Mouse (Mus musculus) myocyte (in vitro differentiated cells): ENCODE data around the gene Nsmce1. TPM values are rescaled to one million over a fixed set of nuclear protein-coding genes. Genes with fewer than 3 reads are reported as not detected.

Experiments used
- H3K27me3 ChIP-seq: one replicate; pipeline ENCODE4 v1.6.1; 2011; ENCODE audit not compliant: control insufficient read depth, insufficient read depth, insufficient read length
- H3K36me3 ChIP-seq: one replicate; pipeline ENCODE4 v1.6.1; 2011; ENCODE audit not compliant: control insufficient read depth, insufficient read depth
- H3K4me2 ChIP-seq: one replicate; pipeline ENCODE4 v1.6.1; 2011; ENCODE audit warnings: low read depth, control low read depth
- H3K4me3 ChIP-seq: one replicate; pipeline ENCODE4 v1.5.1; 2011; ENCODE audit warnings: mild to moderate bottlenecking, control low read depth, moderate library complexity
- H3K79me2 ChIP-seq: one replicate; pipeline ENCODE4 v1.6.1; 2011; ENCODE audit not compliant: control insufficient read depth, insufficient read depth
- H3ac ChIP-seq: one replicate; pipeline ENCODE4 v1.6.1; 2011; ENCODE audit not compliant: control insufficient read depth, insufficient read length
- CEBPB ChIP-seq: IDR thresholded peaks from 2 replicates; pipeline ENCODE4 v1.6.1; 2011; ENCODE audit warnings: mild to moderate bottlenecking, moderate library complexity; ENCODE audit not compliant: poor library complexity, insufficient read depth, severe bottlenecking
- E2F4 ChIP-seq: IDR thresholded peaks from one replicate; pipeline ENCODE4 v1.6.1; 2011; ENCODE audit warnings: mild to moderate bottlenecking, control low read depth, moderate library complexity; ENCODE audit not compliant: insufficient read depth
- MAX ChIP-seq: IDR thresholded peaks from one replicate; pipeline ENCODE4 v1.6.1; 2011; ENCODE audit warnings: low read depth, mild to moderate bottlenecking, control low read depth
- MYOD1 ChIP-seq, 3 experiments: IDR thresholded peaks; one replicate each; pipeline ENCODE4 v1.6.1; 2011; ENCODE audit warnings: control low read depth in 2 of 3, low read depth in 2 of 3, mild to moderate bottlenecking in 2 of 3, moderate library complexity in 1 of 3; ENCODE audit not compliant: insufficient read length in 2 of 3, control insufficient read depth in 1 of 3
- MYOG ChIP-seq, 3 experiments: IDR thresholded peaks; one replicate each; pipeline ENCODE4 v1.6.1; 2011; ENCODE audit warnings: control low read depth in 2 of 3, low read depth in 2 of 3, mild to moderate bottlenecking in 2 of 3; ENCODE audit not compliant: insufficient read length in 2 of 3, control insufficient read depth in 1 of 3, insufficient read depth in 1 of 3
- POLR2A ChIP-seq: IDR thresholded peaks from one replicate; pipeline ENCODE4 v1.6.1; 2011; ENCODE audit warnings: low read depth, mild to moderate bottlenecking, control low read depth, moderate library complexity; ENCODE audit not compliant: insufficient read length
- POLR2AphosphoS2 ChIP-seq: IDR thresholded peaks from one replicate; pipeline ENCODE4 v1.6.1; 2011; ENCODE audit warnings: low read depth, control low read depth; ENCODE audit not compliant: insufficient read length
- REST ChIP-seq: IDR thresholded peaks from one replicate; pipeline ENCODE4 v1.6.1; 2011; ENCODE audit warnings: mild to moderate bottlenecking, control low read depth, moderate library complexity; ENCODE audit not compliant: insufficient read depth, insufficient read length
- SRF ChIP-seq: IDR thresholded peaks from one replicate; pipeline ENCODE4 v1.6.1; 2011; ENCODE audit warnings: low read depth; ENCODE audit not compliant: control insufficient read depth, insufficient read length
- TCF12 ChIP-seq: IDR thresholded peaks from one replicate; pipeline ENCODE4 v1.6.1; 2011; ENCODE audit warnings: mild to moderate bottlenecking, control low read depth; ENCODE audit not compliant: poor library complexity, insufficient read depth, severe bottlenecking
- TCF3 ChIP-seq: IDR thresholded peaks from one replicate; pipeline ENCODE4 v1.6.1; 2011; ENCODE audit warnings: low read depth, control low read depth; ENCODE audit not compliant: insufficient read length
- USF1 ChIP-seq: IDR thresholded peaks from one replicate; pipeline ENCODE4 v1.6.1; 2011; ENCODE audit warnings: low read depth, mild to moderate bottlenecking, control low read depth, moderate library complexity
- polyA plus RNA-seq: library from polyadenylated mRNA; unstranded; fragments of >200 nt; fragmentation: generic; extraction: Trizol; gene quantifications from one replicate; pipeline ENCODE4 v1.2.1, GENCODE M21; 2012; ENCODE audit warnings: missing spikeins

Gene Nsmce1
- polyA plus RNA-seq, 1 experiment: 78.3 TPM

GRCm38 (mm10) chr7:125503374-125504092 lies 12.1 kb upstream of the Nsmce1 start:
- Histone ChIP-seq H3K4me2 (no peak overlapping the region), H3K79me2 (no peaks in the 10 kb centered on the region), H3K27me3 (no peaks in the 10 kb centered on the region), H3K4me3 (no peak overlapping the region), H3ac (no peak overlapping the region), H3K36me3 (no peaks in the 10 kb centered on the region)
- TF ChIP-seq TCF3 (no peak), SRF (no peak), REST (no peak), TCF12 (no peak), CEBPB (no peak), POLR2AphosphoS2 (no peak), MYOG (IDR thresholded peaks at IDR 0.05; ENCODE audit: control insufficient read depth in 1 of 3, insufficient read depth in 1 of 3, insufficient read length in 2 of 3, low read depth in 2 of 3) (no peak), E2F4 (no peak)

GRCm38 (mm10) chr7:125500879-125501278 lies 9.5 kb upstream of the Nsmce1 start:
- TF ChIP-seq SRF: no peak
- no peak for TF ChIP-seq POLR2AphosphoS2
- no peak for TF ChIP-seq TCF3
- no peak for TF ChIP-seq TCF12
- TF ChIP-seq CEBPB: no peak
- TF ChIP-seq REST: no peak
- TF ChIP-seq MYOD1 (IDR thresholded peaks at IDR 0.05; ENCODE audit: control insufficient read depth in 1 of 3, insufficient read length in 2 of 3, low read depth in 2 of 3): no peak

GRCm38 (mm10) chr7:125499927-125500868 lies 8.8 kb upstream of the Nsmce1 start:
- no peak overlapping the region for H3K4me3 ChIP-seq
- H3K27me3 ChIP-seq: no peaks in the 10 kb centered on the region
- peak overlapping the region; percentile 3 for H3K4me2 ChIP-seq
- H3K79me2 ChIP-seq: no peaks in the 10 kb centered on the region
- no peaks in the 10 kb centered on the region for H3K36me3 ChIP-seq
- no peak overlapping the region for H3ac ChIP-seq
- TF ChIP-seq E2F4: no peak
- TF ChIP-seq POLR2A: no peak
- no peak for TF ChIP-seq SRF
- no peak for TF ChIP-seq REST
- no peak for TF ChIP-seq TCF3
- no peak for TF ChIP-seq MYOG (IDR thresholded peaks at IDR 0.05; ENCODE audit: control insufficient read depth in 1 of 3, insufficient read depth in 1 of 3, insufficient read length in 2 of 3, low read depth in 2 of 3)
- TF ChIP-seq MYOD1 (IDR thresholded peaks at IDR 0.05; ENCODE audit: control insufficient read depth in 1 of 3, insufficient read length in 2 of 3, low read depth in 2 of 3): no peak
- no peak for TF ChIP-seq POLR2AphosphoS2
- TF ChIP-seq USF1: no peak
- TF ChIP-seq MAX: no peak
- no peak for TF ChIP-seq TCF12
- no peak for TF ChIP-seq CEBPB

More at GRCm38 (mm10) chr7:125500879-125501278, 9.5 kb upstream of the Nsmce1 start:
- no peaks in the 10 kb centered on the region for H3K79me2 ChIP-seq
- H3K27me3 ChIP-seq: no peaks in the 10 kb centered on the region
- H3K4me2 ChIP-seq: no peak overlapping the region
- H3K36me3 ChIP-seq: no peaks in the 10 kb centered on the region
- no peak overlapping the region for H3ac ChIP-seq
- H3K4me3 ChIP-seq: no peak overlapping the region

- Histone ChIP-seq H3K79me2 (no peaks in the 10 kb centered on the region), H3K4me3 (no peak overlapping the region), H3K27me3 (no peaks in the 10 kb centered on the region), H3K36me3 (no peaks in the 10 kb centered on the region), H3ac (no peak overlapping the region), H3K4me2 (no peak overlapping the region)
- TF ChIP-seq E2F4 (no peak), USF1 (no peak), POLR2AphosphoS2 (no peak), MAX (no peak), CEBPB (no peak), MYOG (IDR thresholded peaks at IDR 0.05; ENCODE audit: control insufficient read depth in 1 of 3, insufficient read depth in 1 of 3, insufficient read length in 2 of 3, low read depth in 2 of 3) (no peak), MYOD1 (IDR thresholded peaks at IDR 0.05; ENCODE audit: control insufficient read depth in 1 of 3, insufficient read length in 2 of 3, low read depth in 2 of 3) (no peak), SRF (no peak), REST (no peak), POLR2A (no peak), TCF12 (no peak), TCF3 (no peak)
These were observed 4.6 kb upstream of the Nsmce1 start for GRCm38 (mm10) chr7:125495864-125496440.
